Mouse (Mus musculus): ENCODE measurements around the gene Dnajc3. TPM values are rescaled to one million over a fixed set of nuclear protein-coding genes. Genes with fewer than 3 reads are reported as not detected.

Dnajc3 gene
- total RNA-seq, 2 experiments from 2014 or later = 58.0 to 128 TPM

DNA sequence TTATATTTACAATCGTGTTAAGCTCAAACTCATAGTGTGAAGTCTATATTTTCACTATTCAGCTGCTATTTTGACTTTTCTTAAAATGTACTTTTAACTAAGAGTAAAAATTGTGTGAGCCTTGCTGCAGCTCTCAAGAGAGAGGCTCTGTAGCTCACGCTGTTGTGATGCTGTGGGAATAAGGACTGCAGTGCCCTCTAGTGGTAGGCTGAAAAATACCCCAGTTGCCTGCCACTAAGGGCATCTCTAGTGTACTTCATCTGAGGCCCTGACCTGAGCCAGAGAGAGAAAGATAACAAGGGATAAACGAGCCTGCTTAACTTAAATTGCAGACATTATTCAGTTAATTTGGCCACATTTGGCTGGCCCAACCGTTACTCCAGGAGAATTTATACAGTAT, 89.4 kb downstream of the Dnajc3 start:
- peak; percentile 98 for ATAC-seq (replicated peaks; ENCODE audit: poor library complexity, severe bottlenecking)

DNA sequence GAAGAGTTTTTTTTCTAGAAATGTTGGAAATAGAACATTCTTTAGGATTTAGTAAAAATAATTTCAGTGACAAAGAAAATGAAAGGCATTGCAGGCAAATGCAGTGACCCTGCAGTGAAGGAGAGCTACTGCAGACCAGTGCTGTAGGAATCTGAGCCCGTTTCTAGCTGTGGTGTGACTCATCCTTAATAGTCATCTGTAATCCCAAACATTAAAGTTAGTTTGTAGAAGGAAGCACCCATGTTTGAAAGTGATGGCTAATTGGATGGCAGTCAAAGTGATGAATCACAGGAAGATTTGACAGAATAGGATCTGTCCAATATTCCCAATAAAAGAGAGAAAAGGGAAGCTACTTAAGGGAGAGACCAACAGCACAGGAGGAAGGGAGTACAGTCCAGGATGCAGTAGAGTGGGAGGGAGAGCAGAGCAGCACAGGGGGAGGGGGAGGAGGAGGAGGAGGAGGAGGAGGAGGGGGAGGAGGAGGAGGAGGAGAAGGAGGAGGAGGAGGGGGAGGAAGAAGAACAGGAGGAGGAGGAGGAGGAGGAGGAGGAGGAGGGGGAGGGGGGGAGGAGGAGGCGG, 90.0 kb downstream of the Dnajc3 start:
- ATAC-seq (replicated peaks; ENCODE audit: poor library complexity, severe bottlenecking) = no peak

Other genes starting within 250 kb of the Dnajc3 start
- 42.4 and 42.7 TPM in 2 replicates for gene Abcc4, start 231.8 kb upstream of the Dnajc3 start, total RNA-seq (2014; fragmentation: Nextera tagmentation)
- 34.0 and 38.8 TPM in 2 replicates for gene Abcc4, start 231.8 kb upstream of the Dnajc3 start, total RNA-seq (2017)
- not detected in 2 replicates for gene Cldn10, start 150.1 kb upstream of the Dnajc3 start, total RNA-seq (2014; fragmentation: Nextera tagmentation)
- gene Cldn10, start 150.1 kb upstream of the Dnajc3 start, total RNA-seq (2017) = 0.31 TPM in 1 of 2 replicates, not detected in the other
- gene Dzip1, start 12.5 kb upstream of the Dnajc3 start, total RNA-seq (2014; fragmentation: Nextera tagmentation) = 0.53 TPM in 1 of 2 replicates, not detected in the other
- gene Dzip1, start 12.5 kb upstream of the Dnajc3 start, total RNA-seq (2017) = 1.7 TPM in 1 of 2 replicates, not detected in the other
- gene Uggt2, start 161.5 kb downstream of the Dnajc3 start, total RNA-seq (2014; fragmentation: Nextera tagmentation) = 0.92 and 8.4 TPM in 2 replicates
- 0.72 and 4.3 TPM in 2 replicates for gene Uggt2, start 161.5 kb downstream of the Dnajc3 start, total RNA-seq (2017)
- not detected in 2 replicates for gene Hs6st3, start 200.4 kb downstream of the Dnajc3 start, total RNA-seq (2014; fragmentation: Nextera tagmentation)
- gene Hs6st3, start 200.4 kb downstream of the Dnajc3 start, total RNA-seq (2017) = not detected in 2 replicates

Measured in granulocyte monocyte progenitor cell, adult 5-6 weeks (primary cell).